In genomic region chr8:22166080-22166603, GRCm38 (mm10) we compare ENCODE assay signal across 8 mouse cellular contexts. TPM values are rescaled to one million over a fixed set of nuclear protein-coding genes. Genes with fewer than 3 reads are reported as not detected.
DNase-seq lines count a peak whose midpoint lies in the region; ATAC-seq and TF ChIP-seq lines count a peak whose summit lies in the region.

TSS of gene Nek3 (minus strand) at chr8:22166435.

- H3K9me3 ChIP-seq in embryonic facial prominence, embryonic 13.5 days = no peaks in the 10 kb centered on the region
- H3K9me3 ChIP-seq in limb, embryonic 14.5 days (ENCODE audit: control insufficient read depth, low read length) = no peaks in the 10 kb centered on the region
- no peaks in the 10 kb centered on the region for H3K9me3 ChIP-seq in midbrain, postnatal 0 days (ENCODE audit: low read length)

- peak within 1 kb of the TSS; percentile 56 for H3K4me3 ChIP-seq in embryonic facial prominence, embryonic 13.5 days
- H3K4me3 ChIP-seq in limb, embryonic 14.5 days (replicated peaks; ENCODE audit: low read length) = peak within 1 kb of the TSS; percentile 51
- peak within 1 kb of the TSS; percentile 53 for H3K4me3 ChIP-seq in midbrain, postnatal 0 days (ENCODE audit: low read depth, low read length)

- peak; percentile 79 for TF ChIP-seq CTCF in midbrain, postnatal 0 days (IDR thresholded peaks at IDR 0.05)

- peak within 1 kb of the TSS; percentile 57 for H3K4me2 ChIP-seq in embryonic facial prominence, embryonic 13.5 days
- H3K4me2 ChIP-seq in limb, embryonic 14.5 days (replicated peaks; ENCODE audit: low read depth, low read length, severe bottlenecking) = peak within 1 kb of the TSS; percentile 63
- H3K4me2 ChIP-seq in midbrain, postnatal 0 days (ENCODE audit: low read depth, low read length, poor library complexity, severe bottlenecking) = peak within 1 kb of the TSS; percentile 51

- peak; percentile 97 for ATAC-seq in embryonic facial prominence, embryonic 13.5 days (ENCODE audit: insufficient number of reproducible peaks, insufficient read depth, low FRiP score, low TSS enrichment, low read depth)
- peak; percentile 96 for ATAC-seq in limb, embryonic 14.5 days (ENCODE audit: low FRiP score, low read depth)
- ATAC-seq in midbrain, postnatal 0 days (ENCODE audit: low FRiP score) = peak; percentile 97

- H3K9ac ChIP-seq in embryonic facial prominence, embryonic 13.5 days = peak within 1 kb of the TSS; percentile 65
- H3K9ac ChIP-seq in limb, embryonic 14.5 days (ENCODE audit: low read depth, low read length, severe bottlenecking) = peak within 1 kb of the TSS; percentile 61
- peak within 1 kb of the TSS; percentile 57 for H3K9ac ChIP-seq in midbrain, postnatal 0 days (replicated peaks; ENCODE audit: low read length, poor library complexity, severe bottlenecking)

- H3K36me3 ChIP-seq in embryonic facial prominence, embryonic 13.5 days = peaks cover 31% of the 10 kb centered on the region
- H3K36me3 ChIP-seq in limb, embryonic 14.5 days (ENCODE audit: control insufficient read depth, insufficient read depth, low read length) = peaks cover 24% of the 10 kb centered on the region
- no peaks in the 10 kb centered on the region for H3K36me3 ChIP-seq in midbrain, postnatal 0 days (ENCODE audit: insufficient read depth, low read length)

- DNase-seq in 3134 (ENCODE audit: extremely low read depth, insufficient read length, low spot score) = peak; percentile 93
- DNase-seq in adrenal gland, postnatal 36 days = peak; percentile 90 to 93
- DNase-seq in heart, adult 8-10 months (ENCODE audit: low spot score) = peak; percentile 73
- DNase-seq in kidney, adult 9 months = peak; percentile 78
- DNase-seq in limb, embryonic 14.5 days (ENCODE audit: low spot score) = peak; percentile 92
- DNase-seq in midbrain, postnatal 0 days (ENCODE audit: low spot score) = peak; percentile 96
- DNase-seq in spleen, postnatal 14 days (ENCODE audit: low spot score in 2 of 2) = peak; percentile 64 to 75

- WGBS in embryonic facial prominence, embryonic 13.5 days = under 1% methylated on average over 36 of the region's 43 CpGs
- WGBS in limb, embryonic 14.5 days = under 1% methylated on average over 42 of the region's 43 CpGs
- WGBS in midbrain, postnatal 0 days = 0% methylated on average over 35 of the region's 43 CpGs

- peak; percentile 41; the same call in 1 of the 2 replicates for TF ChIP-seq POLR2A in limb, embryonic 14.5 days (IDR thresholded peaks at IDR 0.05; ENCODE audit: borderline replicate concordance, extremely low read depth, insufficient read depth, insufficient read length)

- peak within 1 kb of the TSS; percentile 64 for H3K27ac ChIP-seq in embryonic facial prominence, embryonic 13.5 days
- H3K27ac ChIP-seq in limb, embryonic 14.5 days (replicated peaks; ENCODE audit: low read depth, low read length) = peak within 1 kb of the TSS; percentile 68
- peak within 1 kb of the TSS; percentile 73 for H3K27ac ChIP-seq in midbrain, postnatal 0 days (ENCODE audit: low read depth, low read length)

- H3K27me3 ChIP-seq in embryonic facial prominence, embryonic 13.5 days = no peaks in the 10 kb centered on the region
- no peaks in the 10 kb centered on the region for H3K27me3 ChIP-seq in limb, embryonic 14.5 days (ENCODE audit: control insufficient read depth, insufficient read depth, low read length)
- no peaks in the 10 kb centered on the region for H3K27me3 ChIP-seq in midbrain, postnatal 0 days (ENCODE audit: insufficient read depth, low read length)

- H3K4me1 ChIP-seq in embryonic facial prominence, embryonic 13.5 days = peaks cover 14% of the 10 kb centered on the region
- H3K4me1 ChIP-seq in limb, embryonic 14.5 days (ENCODE audit: control insufficient read depth, insufficient read depth, low read length) = no peaks in the 10 kb centered on the region
- H3K4me1 ChIP-seq in midbrain, postnatal 0 days (ENCODE audit: insufficient read depth, low read length) = no peaks in the 10 kb centered on the region; the same call in 1 of the 2 replicates

RNA-seq across cellular contexts. Expression of gene Nek3, which starts in this region (rescaled TPM):
- 1 to 10 TPM; 4.6 to 4.9 TPM for total RNA-seq in adrenal gland, postnatal 36 days (2021)
- 4.1 and 5.6 TPM in 2 replicates for polyA plus RNA-seq in embryonic facial prominence, embryonic 13.5 days (2015; fragmentation: Nextera tagmentation; extraction: Ambion mirVana)
- 1 to 10 TPM; 1.7 to 2.6 (median 1.8) TPM for total RNA-seq in heart, adult 8-10 months (2022)
- polyA plus RNA-seq in limb, embryonic 14.5 days (2012; rRNA removed) = 4.3 and 6.1 TPM in 2 replicates
- 4.0 and 4.9 TPM in 2 replicates for polyA plus RNA-seq in limb, embryonic 14.5 days (2014; fragmentation: Nextera tagmentation; extraction: Ambion mirVana)
- 4.1 and 4.4 TPM in 2 replicates for total RNA-seq in midbrain, postnatal 0 days (2014; rRNA removed)
- polyA plus RNA-seq in midbrain, postnatal 0 days (2015; fragmentation: Nextera tagmentation; extraction: Ambion mirVana) = 5.1 and 6.8 TPM in 2 replicates

Comparison
In these comparisons a context has a peak if more than half of its experiments do, and no peak if none do; other contexts are left out.
1. Peak in every context shown above with its lines: DNase-seq, ATAC-seq, H3K4me3 ChIP-seq and H3K27ac ChIP-seq.